Mouse (Mus musculus) brain, embryonic 18.5 days (tissue): ENCODE data around the gene Rbm3.
"Not testable (repeated sequence)": the region's sequence is repeated elsewhere in the genome, so short reads cannot be mapped to it uniquely, and the experiment has no call there.

Experiments
- DNase-seq: peaks from one replicate; pipeline ENCODE4 v3.0.0-alpha.2; 2012; ENCODE audit warnings: low read depth, low spot score

Gene Rbm3

DNA sequence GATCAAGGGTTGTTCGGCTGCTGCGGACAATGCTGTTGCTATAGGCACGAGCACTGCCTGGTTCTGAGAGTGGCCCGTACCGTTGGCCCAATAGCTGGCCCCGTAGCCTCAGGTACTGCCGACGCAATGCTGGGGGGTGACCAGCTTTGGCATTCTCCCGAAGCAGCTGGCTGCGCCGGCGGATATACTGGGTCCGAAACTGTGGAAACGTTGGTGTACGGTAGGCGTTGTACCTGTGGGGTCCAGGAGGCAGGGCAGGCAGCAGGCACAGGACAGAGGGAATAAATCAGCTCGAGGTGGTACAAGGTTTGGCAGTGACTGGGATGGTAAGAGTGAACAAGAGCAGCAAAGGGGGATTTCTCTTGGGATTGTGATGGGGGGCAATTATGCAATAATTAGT lies 14.3 kb downstream of the Rbm3 start:
- DNase-seq: no peak

DNA sequence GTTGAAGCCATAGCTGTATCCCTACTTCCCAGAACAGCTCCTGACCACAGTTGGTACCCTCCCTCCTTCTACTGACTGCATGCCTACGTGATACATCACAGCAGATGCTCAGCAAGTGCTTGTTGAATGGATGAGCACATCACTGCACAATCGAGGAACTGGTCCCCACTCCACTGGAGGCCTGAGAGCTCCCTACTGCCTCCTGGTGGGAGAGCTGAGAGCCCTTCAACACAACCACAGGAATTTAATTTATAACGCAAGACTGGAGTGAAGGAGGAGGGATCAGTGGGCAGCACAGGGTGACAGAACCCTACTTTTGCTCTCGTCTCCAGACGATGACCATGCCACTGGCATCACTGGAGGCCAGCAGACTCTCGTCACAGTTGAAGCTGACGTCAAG lies 20.4 kb downstream of the Rbm3 start:
- DNase-seq: no peak

DNA sequence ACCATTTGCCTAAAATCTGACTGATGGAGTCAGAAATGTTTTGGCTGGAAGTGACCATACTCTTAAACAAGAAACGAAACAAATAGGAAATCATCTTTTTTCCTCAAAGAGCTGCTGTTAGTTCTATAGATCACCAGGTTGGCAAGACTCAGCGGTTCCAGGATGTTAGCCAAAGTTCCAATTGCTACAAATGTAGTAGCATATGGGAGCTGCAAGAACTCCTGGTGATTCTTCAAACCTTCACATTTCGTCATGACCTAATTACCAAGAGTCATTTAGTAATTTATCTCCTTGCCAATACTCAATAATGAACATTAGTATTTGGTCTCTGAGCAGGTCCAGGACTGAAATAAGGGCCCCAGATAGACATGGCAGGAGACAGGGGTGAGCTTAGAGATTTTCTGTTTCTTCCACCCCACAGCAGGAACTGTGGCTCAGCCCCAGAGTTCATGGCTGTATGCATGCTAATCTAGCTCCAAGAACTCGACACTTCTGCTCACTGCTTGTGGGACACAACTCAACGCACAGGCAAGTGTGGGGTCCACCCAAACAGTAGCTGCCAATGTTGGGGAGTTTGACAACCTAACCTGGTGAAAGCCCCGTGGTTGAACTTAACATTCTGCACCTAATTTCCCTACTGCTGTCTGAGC lies 21.7 kb downstream of the Rbm3 start:
- no peak for DNase-seq

DNA sequence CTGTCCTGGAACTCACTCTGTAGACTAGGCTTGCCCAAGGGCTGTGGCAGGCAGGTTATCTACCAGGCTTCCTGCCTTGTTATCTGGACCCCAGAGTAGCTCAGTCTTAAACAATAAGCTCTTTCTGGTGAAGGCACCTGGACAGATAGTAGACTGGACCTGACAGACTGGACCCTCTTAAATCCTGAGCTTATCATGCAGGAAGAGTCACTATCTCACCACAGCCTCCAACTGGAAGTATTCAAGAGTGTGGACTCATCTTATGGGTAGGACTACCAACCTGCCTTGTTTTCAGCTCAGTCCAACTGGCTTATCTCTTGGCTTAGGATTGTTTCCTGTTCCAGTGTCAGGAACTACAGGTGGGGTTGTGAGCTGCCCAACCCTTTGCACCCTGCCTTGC lies 28.4 kb downstream of the Rbm3 start:
- no peak for DNase-seq

DNA sequence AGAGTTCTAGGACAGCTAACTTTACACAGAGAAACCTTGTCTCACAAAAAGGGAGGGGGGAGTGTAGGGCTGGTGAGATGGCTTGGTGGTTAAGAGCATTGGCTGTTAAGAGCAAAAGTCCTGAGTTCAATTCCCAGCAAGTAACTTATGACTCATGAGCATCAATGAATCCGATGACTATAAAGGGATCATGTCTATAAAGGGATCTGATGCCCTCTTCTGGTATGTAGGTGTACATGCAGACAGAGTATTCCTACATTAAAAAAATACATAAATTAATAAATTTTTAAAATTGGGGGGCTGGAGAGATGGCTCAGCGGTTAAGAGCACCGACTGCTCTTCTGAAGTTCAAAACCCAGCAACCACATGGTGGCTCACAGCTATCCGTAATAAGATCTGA lies 30.4 kb downstream of the Rbm3 start:
- no peak for DNase-seq

DNA sequence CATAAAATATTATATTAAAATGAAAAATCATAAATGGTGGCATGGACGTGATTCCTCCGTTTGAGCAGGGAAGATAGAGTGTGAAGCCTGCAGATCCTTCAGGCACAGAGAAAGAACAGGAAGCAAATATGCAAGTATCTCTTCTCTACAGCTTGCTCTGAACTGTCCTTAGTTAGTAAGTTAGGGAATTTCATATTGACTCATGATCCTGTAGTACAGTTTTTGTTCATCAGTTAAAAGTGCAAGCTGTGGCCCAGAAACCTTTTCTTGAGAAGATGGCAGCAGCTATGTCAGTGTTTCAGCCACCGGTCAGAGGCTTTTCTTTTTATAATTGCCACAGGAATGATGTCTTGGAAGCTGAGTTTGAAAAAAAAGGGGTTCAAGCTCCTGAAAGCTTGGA lies 40.7 kb downstream of the Rbm3 start:
- no peak for DNase-seq

DNA sequence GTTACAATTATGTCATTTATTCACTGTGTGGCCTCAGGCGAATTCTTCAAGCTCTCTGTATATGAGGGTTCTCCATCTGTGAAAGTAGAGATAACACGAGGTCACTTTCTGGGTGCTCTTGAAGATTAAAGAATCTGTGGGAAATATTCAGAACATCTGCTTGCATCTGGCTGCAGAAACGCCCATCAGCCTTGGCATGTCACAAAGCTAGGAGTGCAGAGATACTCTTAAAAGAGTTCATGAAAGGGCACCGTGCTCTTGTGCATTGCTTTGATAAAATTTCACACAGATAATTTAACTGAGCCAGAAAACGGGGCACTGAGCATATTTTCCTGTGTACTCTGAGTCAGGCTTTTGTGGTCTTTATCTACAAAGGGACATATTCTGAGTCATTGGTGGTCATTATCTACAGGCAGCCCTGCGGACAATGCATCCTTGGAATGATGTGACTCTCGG lies 43.4 kb downstream of the Rbm3 start:
- no peak for DNase-seq

DNA sequence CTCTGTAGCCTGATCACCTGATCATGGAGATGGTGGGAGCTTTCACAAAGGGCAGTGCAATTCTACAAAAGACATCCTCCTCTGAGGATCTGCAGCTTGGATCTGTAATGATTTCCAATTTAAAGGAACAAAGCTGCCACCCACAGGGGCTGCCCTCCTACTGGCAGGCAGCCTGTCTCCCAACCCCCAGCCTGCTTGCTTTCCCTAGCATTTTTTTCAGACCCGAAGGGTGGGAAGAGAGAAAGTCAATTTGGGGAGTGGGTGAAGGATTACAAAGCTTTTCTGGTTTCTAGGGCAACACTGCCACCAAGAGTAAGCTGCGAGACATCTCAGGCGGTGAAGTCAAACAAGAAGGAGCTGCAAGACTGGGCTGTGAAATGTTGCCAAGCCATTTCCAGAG lies 44.7 kb downstream of the Rbm3 start:
- peak; percentile 89 for DNase-seq

DNA sequence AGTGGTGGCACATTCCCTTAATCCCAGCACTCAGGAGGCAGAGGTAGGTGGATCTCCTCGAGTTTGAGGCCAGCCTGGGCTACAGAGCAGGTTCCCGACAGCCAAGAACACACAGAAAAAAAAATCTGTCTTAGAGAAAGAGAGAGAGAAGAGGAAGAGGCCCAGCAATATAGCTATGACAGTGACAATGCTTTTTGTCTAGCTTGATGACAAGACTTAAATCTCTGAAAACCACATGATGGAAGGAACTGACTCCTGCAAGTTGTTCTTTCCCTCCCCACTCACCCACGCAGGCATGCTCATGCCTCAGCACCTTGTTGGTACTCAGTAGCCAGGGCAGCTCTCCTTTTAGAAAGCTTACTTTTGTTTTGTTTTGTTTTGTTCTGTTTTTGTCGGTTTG lies 46.2 kb downstream of the Rbm3 start:
- no peak for DNase-seq

DNA sequence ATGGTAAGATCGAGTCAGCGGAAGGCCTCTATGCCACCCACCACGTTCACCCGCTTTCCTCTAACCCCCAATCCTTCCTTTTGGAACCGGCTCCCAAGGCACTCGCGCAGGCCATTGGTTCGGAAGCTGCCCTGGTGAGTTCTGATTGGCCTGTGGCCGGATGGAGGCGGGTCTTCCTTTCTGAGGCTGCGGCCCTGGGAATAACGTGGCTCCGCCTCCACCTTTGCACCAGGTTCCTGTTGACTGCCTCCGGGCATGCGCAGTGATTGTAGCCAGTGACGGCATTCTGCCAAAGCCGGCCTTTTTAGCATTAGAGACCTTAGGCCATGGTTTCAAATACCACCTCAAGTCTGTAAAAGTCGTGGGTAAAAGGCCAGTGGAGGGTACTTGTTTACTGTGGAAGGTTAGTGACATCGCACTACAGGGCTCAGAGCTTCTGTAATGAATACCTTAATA lies 48.9 kb downstream of the Rbm3 start:
- DNase-seq: peak; percentile 92

DNA sequence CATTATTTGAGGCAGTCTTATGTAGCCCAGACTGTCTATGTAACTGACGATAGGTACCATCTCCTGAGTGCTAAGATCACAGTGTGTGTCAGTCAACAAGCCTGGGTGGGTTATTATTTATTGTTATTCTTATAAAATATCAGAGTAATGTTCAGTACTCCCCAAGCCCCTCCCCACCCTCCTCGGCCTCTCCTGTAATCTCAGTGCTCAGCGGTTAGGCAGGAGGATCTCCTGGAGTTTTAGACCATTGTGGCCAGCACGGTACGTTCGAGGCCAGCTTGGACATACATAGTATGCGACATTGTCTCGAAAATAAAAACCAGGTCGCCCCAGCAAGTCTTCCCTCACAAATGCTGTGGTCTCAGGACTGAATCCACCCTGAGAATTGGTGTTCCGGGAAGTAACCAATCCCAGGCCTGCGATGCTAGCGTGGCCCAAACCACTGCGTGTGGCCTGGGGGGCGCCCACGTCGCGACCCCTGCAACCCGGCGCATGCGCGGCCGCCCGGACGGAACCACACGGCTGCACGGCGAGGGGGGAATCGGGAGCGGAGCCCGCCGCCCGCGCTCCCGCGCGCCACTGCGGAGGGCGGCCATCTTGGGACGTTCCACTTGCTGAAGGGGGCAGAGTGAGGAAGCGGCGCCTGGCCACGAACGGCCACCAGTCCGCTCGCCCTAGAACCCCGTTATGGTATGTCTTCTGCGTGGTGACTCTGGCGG lies 49.5 kb downstream of the Rbm3 start:
- not testable (repeated sequence) for DNase-seq

DNA sequence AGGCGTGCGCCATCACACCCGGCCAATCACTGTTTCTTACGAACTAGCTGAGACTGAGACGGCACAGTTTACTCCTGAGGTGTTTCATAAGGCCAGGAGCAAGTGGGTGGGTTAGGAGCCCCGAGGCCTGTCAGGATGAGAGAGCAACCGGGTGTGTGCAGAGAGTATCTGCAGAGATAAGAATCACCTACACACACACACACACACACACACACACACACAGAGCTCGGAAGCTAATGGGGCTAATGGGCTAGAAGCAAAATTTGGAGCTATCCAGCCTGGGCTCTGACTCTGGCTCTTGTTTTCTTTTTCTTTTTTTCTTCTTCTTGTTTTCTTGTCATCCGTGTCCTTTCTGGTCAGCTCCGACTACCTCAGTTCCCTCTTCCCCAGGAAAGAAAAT lies 50.1 kb downstream of the Rbm3 start:
- DNase-seq: no peak

DNA sequence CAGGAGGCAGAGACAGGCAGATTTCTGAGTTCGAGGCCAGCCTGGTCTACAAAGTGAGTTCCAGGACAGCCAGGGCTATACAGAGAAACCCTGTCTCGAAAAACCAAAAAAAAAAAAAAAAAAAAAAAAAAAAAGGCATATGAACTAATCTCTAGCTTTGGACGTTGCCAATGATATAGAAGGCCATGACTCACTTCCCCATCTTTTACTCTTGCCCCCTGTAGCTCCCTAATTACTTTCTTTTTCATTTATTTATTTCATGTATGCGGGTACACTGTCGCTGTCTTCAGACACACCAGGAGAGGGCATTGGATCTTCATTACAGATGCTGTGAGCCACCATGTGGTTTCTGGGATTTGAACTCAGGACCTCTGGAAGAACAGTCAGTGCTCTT lies 54.7 kb downstream of the Rbm3 start:
- not testable (repeated sequence) for DNase-seq

DNA sequence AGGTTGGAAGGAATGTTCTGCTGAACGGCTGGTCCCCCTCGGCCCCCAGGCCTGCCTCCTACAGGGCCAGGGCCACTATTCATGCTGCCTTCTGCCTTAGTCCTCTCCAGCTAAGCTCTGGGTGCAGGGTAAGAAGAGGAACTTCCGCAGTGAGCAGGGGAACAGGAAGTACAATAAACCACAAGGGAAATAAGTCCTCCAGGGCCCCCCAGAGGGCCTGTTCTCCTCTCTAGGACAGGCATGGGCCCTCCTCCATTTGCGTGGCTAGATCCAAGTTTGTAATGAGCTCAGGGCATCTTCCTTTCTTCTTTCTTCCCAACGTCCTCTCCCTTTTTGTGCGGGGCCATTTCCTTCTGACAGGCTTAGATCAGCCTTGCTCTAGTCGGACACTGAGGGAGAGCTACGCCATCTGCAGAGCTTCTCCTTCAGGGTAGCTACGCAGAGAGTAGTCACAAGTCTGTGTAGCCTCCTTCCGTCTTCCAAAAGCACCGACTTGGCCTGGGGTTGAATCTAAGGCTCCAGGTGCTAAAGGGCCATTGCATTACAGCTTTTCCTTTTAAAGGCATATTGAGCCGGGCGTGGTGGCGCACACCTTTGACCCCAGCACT lies 55.2 kb downstream of the Rbm3 start, which contains the start of gene Was:
Gene Was (minus strand): TSS at position 153 of the 608 bp plus-strand sequence.
- DNase-seq: no peak

DNA sequence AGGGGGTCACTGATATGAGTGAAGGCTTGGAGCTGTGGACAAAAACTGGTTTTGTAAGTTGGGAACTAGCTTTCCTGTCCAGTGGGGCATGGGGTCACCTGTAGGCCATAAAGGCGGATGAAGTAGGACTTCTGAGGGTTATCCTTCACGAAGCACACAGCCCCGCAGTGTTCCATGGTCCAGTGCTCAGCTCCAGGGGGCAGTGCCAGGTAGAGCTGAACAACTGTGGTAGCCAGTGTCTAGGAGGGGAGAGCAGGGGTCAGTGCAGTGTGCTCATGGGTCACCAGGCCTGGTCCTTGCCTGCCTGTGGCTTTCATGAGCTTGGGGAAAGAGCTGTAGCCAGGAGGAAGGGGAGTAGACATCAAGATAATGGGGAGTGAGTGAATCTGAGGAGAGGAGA lies 55.9 kb downstream of the Rbm3 start:
- DNase-seq: no peak
